Mouse (Mus musculus): ENCODE data around the gene Atp5j.

The Atp5j gene

GRCm38 (mm10) chr16:84807874-84808273 lies 27.6 kb downstream of the Atp5j start:
- no peak for DNase-seq (ENCODE audit: low spot score in 2 of 2)

DNA sequence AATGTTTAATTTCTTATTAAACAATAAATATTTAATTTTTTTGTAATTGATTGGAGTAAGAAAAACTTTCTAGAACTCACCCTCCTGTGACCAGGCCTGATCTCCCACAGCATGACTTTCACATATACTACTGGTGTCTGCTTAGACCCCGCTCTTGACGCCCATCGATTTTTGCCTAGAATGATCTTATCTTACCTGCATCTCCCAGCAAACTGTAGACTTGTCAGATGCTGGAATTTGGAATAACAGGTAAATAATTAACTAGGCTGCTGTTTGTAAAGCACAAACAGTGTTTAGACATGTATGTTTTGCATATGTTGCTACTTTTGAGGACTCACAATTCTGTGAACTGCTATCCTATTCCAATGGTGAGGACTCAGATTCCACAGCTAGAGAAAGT lies 29.2 kb downstream of the Atp5j start:
- no peak for DNase-seq (ENCODE audit: low spot score in 2 of 2)

DNA sequence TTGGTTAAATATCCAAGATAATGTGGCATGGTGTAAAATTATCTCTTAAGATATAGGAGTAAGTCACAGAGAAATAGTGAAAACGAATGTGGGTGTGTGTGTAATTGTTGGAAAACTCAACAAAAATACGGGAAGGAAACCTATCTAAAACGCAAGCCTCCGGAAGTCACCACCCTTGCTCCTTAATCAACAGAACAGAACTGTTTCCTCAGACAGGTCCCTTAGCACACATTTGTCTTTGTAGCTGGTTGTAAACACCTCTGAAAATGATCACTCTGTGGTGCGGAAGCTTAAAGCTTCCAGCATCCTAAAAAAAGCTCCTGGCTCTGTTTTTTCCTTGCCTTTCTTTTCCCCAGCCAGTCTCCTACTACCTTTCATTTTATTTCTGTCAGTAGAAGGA lies 30.6 kb downstream of the Atp5j start:
- no peak for DNase-seq (ENCODE audit: low spot score in 2 of 2)

DNA sequence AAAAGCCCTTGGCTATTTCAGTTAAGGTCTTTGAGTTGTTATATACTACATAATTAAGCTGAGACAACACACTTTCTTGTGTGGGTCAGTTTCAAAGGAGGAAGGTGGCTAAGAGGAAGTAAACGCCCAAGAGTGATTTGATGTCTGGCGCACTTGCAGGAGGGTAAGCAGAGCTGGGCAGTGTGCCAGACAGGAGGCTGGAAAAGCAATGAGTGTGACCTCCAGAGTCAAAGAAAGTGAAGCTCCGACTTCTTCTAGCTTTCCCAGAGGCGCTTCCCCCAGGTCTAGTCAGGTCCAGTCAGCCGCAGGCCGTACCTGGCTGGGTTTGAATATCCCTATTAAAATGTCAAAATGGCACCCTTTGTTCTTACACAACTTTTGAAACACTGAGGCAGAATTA lies 33.2 kb downstream of the Atp5j start:
- no peak for DNase-seq (ENCODE audit: low spot score in 2 of 2)

GRCm38 (mm10) chr16:84800038-84800437 lies 35.4 kb downstream of the Atp5j start:
- DNase-seq (ENCODE audit: low spot score in 2 of 2): no peak

- DNase-seq (ENCODE audit: low spot score in 2 of 2): no peak
Observed at GRCm38 (mm10) chr16:84796678-84797077, 38.7 kb downstream of the Atp5j start.

- no peak for DNase-seq (ENCODE audit: low spot score in 2 of 2)
Observed at GRCm38 (mm10) chr16:84795337-84795736, 40.1 kb downstream of the Atp5j start.

- DNase-seq (ENCODE audit: low spot score in 2 of 2): no peak
Observed at GRCm38 (mm10) chr16:84793401-84793800, 42.0 kb downstream of the Atp5j start.

- no peak for DNase-seq (ENCODE audit: low spot score in 2 of 2)
Observed at GRCm38 (mm10) chr16:84790595-84791165, 44.7 kb downstream of the Atp5j start.

DNA sequence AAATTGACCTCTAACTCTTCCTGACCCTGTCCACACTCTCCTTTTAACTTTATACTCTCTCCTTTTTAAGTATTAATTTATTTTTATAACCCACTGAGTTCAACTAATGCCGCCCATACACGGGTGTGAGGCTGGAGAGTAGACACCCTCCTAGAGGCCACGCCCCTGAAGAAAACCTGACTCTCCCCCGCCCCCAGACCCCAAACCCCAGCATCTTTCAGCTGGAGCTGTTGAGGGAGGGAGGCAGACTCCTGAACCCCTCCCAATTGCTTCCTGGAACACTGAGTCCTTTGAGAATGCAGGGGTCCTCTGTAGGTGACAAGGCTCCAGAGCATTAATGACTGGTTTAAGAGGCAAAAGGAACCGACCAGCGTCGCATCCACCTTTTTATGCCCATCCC lies 50.5 kb downstream of the Atp5j start:
- DNase-seq (ENCODE audit: low spot score in 2 of 2): no peak

DNA sequence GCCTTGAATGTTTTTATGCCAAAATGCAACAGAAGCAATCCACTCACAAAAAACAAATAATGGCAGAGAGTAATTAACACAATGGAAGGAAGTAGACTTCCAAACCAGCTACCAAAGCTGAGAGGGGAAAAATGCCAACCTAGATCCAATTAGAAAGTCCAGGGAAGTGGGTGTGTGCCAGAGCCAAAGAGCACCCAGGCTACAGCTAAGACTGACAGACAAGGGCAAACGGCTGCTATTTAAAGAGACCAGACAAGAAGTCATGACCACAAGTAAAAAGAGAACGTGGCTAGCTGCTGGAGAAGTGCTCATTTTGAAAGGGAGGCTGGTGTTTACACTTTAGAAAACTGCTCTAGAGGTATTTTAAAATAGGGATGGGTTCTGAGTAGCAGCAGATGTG lies 52.1 kb downstream of the Atp5j start:
- DNase-seq (ENCODE audit: low spot score in 2 of 2): no peak

DNA sequence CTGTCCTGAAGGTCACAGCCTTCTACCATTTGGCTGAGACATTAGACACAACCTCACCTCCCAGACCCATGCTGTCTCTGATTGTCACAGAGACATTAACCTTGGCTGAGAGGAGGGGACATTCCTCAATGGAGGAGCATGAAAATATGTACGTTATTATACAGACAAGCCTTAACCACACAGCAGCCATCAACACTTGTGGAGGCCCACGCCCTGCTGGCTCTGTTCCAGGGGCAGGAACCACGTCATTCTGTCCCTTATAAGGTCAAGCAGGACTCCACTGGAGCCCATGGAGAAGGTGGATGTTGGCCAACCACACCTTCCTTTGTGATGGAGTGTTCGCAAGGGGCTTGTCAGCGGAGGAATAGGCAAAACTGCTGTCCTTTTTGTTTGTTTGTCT lies 55.7 kb downstream of the Atp5j start:
- no peak for DNase-seq (ENCODE audit: low spot score in 2 of 2)

GRCm38 (mm10) chr16:84778861-84779630 lies 56.4 kb downstream of the Atp5j start:
- DNase-seq (ENCODE audit: low spot score in 2 of 2): no peak

- no peak for DNase-seq (ENCODE audit: low spot score in 2 of 2)
Observed at GRCm38 (mm10) chr16:84778431-84778830, 57.0 kb downstream of the Atp5j start.
